Mouse (Mus musculus): Measurements from ENCODE around the gene Hoxa1. TPM values are rescaled to one million over a fixed set of nuclear protein-coding genes. Genes with fewer than 3 reads are reported as not detected.

The Hoxa1 gene
- total and polyA plus RNA-seq, 2 experiments from 2014 or later = 0.27 TPM; not detected in 1

- no peak for DNase-seq (ENCODE audit: low spot score)
- H3K4me1 ChIP-seq (ENCODE audit: insufficient read depth, low read length) = no peaks in the 10 kb centered on the region
- under 1% methylated on average over 35 of the region's 102 CpGs for WGBS
- H3K36me3 ChIP-seq (ENCODE audit: insufficient read depth, low read length) = no peaks in the 10 kb centered on the region
- H3K27me3 ChIP-seq (ENCODE audit: insufficient read depth, low read length) = peaks cover 94% of the 10 kb centered on the region
- no peak for ATAC-seq (ENCODE audit: low FRiP score)
- TF ChIP-seq CTCF (IDR thresholded peaks at IDR 0.05) = no peak
- H3K9ac ChIP-seq (replicated peaks; ENCODE audit: low read length, poor library complexity, severe bottlenecking) = no peak within 1 kb of the TSS
- H3K4me3 ChIP-seq (ENCODE audit: low read depth, low read length) = peak within 1 kb of the TSS; percentile 22
- no peaks in the 10 kb centered on the region for H3K9me3 ChIP-seq (ENCODE audit: low read length)
- H3K4me2 ChIP-seq (ENCODE audit: low read depth, low read length, poor library complexity, severe bottlenecking) = peak within 1 kb of the TSS; percentile 39
- H3K27ac ChIP-seq (ENCODE audit: low read depth, low read length) = no peak within 1 kb of the TSS
These were observed 33.0 kb upstream of the Hoxa1 start, which contains the start of gene Hoxa4 for GRCm38 (mm10) chr6:52190906-52191810. Gene Hoxa4, minus strand, starts transcription at chr6:52191753.

- Histone ChIP-seq H3K36me3 (ENCODE audit: insufficient read depth, low read length) (no peaks in the 10 kb centered on the region), H3K27ac (ENCODE audit: low read depth, low read length) (no peak overlapping the region), H3K4me3 (ENCODE audit: low read depth, low read length) (no peak overlapping the region), H3K4me2 (ENCODE audit: low read depth, low read length, poor library complexity, severe bottlenecking) (no peak overlapping the region), H3K9ac (replicated peaks; ENCODE audit: low read length, poor library complexity, severe bottlenecking) (no peak overlapping the region), H3K4me1 (ENCODE audit: insufficient read depth, low read length) (no peaks in the 10 kb centered on the region), H3K9me3 (ENCODE audit: low read length) (no peaks in the 10 kb centered on the region), H3K27me3 (ENCODE audit: insufficient read depth, low read length) (peaks cover 95% of the 10 kb centered on the region)
- no peak for TF ChIP-seq CTCF (IDR thresholded peaks at IDR 0.05)
- 0% methylated on average over 23 of the region's 23 CpGs for WGBS
- DNase-seq (ENCODE audit: low spot score) (no peak), ATAC-seq (ENCODE audit: low FRiP score) (no peak)
These were observed 32.3 kb upstream of the Hoxa1 start for GRCm38 (mm10) chr6:52190410-52190809.

GRCm38 (mm10) chr6:52189909-52190308, 31.8 kb upstream of the Hoxa1 start:
- H3K4me3 ChIP-seq (ENCODE audit: low read depth, low read length) = no peak overlapping the region
- no peak for DNase-seq (ENCODE audit: low spot score)

GRCm38 (mm10) chr6:52189172-52189591, 31.1 kb upstream of the Hoxa1 start:
- Histone ChIP-seq H3K27me3 (ENCODE audit: insufficient read depth, low read length) (peaks cover 96% of the 10 kb centered on the region), H3K4me2 (ENCODE audit: low read depth, low read length, poor library complexity, severe bottlenecking) (no peak overlapping the region), H3K9ac (replicated peaks; ENCODE audit: low read length, poor library complexity, severe bottlenecking) (no peak overlapping the region), H3K27ac (ENCODE audit: low read depth, low read length) (no peak overlapping the region), H3K4me1 (ENCODE audit: insufficient read depth, low read length) (no peaks in the 10 kb centered on the region), H3K4me3 (ENCODE audit: low read depth, low read length) (no peak overlapping the region), H3K36me3 (ENCODE audit: insufficient read depth, low read length) (no peaks in the 10 kb centered on the region), H3K9me3 (ENCODE audit: low read length) (no peaks in the 10 kb centered on the region)
- ATAC-seq (ENCODE audit: low FRiP score) = no peak
- TF ChIP-seq CTCF (IDR thresholded peaks at IDR 0.05) = no peak
- no peak for DNase-seq (ENCODE audit: low spot score)
- 16% methylated on average over 5 of the region's 5 CpGs for WGBS

More at GRCm38 (mm10) chr6:52189909-52190308, 31.8 kb upstream of the Hoxa1 start:
- Histone ChIP-seq H3K36me3 (ENCODE audit: insufficient read depth, low read length) (no peaks in the 10 kb centered on the region), H3K27me3 (ENCODE audit: insufficient read depth, low read length) (peaks cover 96% of the 10 kb centered on the region), H3K9me3 (ENCODE audit: low read length) (no peaks in the 10 kb centered on the region), H3K9ac (replicated peaks; ENCODE audit: low read length, poor library complexity, severe bottlenecking) (no peak overlapping the region), H3K4me1 (ENCODE audit: insufficient read depth, low read length) (no peaks in the 10 kb centered on the region), H3K27ac (ENCODE audit: low read depth, low read length) (no peak overlapping the region), H3K4me2 (ENCODE audit: low read depth, low read length, poor library complexity, severe bottlenecking) (no peak overlapping the region)
- 3% methylated on average over 8 of the region's 8 CpGs for WGBS
- ATAC-seq (ENCODE audit: low FRiP score) = no peak
- no peak for TF ChIP-seq CTCF (IDR thresholded peaks at IDR 0.05)

GRCm38 (mm10) chr6:52186500-52186899, 28.4 kb upstream of the Hoxa1 start:
- no peak overlapping the region for H3K9ac ChIP-seq (replicated peaks; ENCODE audit: low read length, poor library complexity, severe bottlenecking)
- peaks cover 97% of the 10 kb centered on the region for H3K27me3 ChIP-seq (ENCODE audit: insufficient read depth, low read length)
- H3K4me3 ChIP-seq (ENCODE audit: low read depth, low read length) = no peak overlapping the region
- no peak overlapping the region for H3K27ac ChIP-seq (ENCODE audit: low read depth, low read length)
- no peaks in the 10 kb centered on the region for H3K36me3 ChIP-seq (ENCODE audit: insufficient read depth, low read length)
- no peak overlapping the region for H3K4me2 ChIP-seq (ENCODE audit: low read depth, low read length, poor library complexity, severe bottlenecking)
- WGBS = 3% methylated on average over 1 of the region's 1 CpGs
- H3K4me1 ChIP-seq (ENCODE audit: insufficient read depth, low read length) = no peaks in the 10 kb centered on the region
- TF ChIP-seq CTCF (IDR thresholded peaks at IDR 0.05) = no peak
- ATAC-seq (ENCODE audit: low FRiP score) (no peak), DNase-seq (ENCODE audit: low spot score) (no peak)
- H3K9me3 ChIP-seq (ENCODE audit: low read length) = no peaks in the 10 kb centered on the region

- no peaks in the 10 kb centered on the region for H3K4me1 ChIP-seq (ENCODE audit: insufficient read depth, low read length)
- WGBS = 10% methylated on average over 3 of the region's 3 CpGs
- H3K27ac ChIP-seq (ENCODE audit: low read depth, low read length) = no peak overlapping the region
- DNase-seq (ENCODE audit: low spot score) = no peak
- H3K4me3 ChIP-seq (ENCODE audit: low read depth, low read length) = no peak overlapping the region
- no peaks in the 10 kb centered on the region for H3K9me3 ChIP-seq (ENCODE audit: low read length)
- TF ChIP-seq CTCF (IDR thresholded peaks at IDR 0.05) = no peak
- peaks cover 97% of the 10 kb centered on the region for H3K27me3 ChIP-seq (ENCODE audit: insufficient read depth, low read length)
- no peak for ATAC-seq (ENCODE audit: low FRiP score)
- H3K4me2 ChIP-seq (ENCODE audit: low read depth, low read length, poor library complexity, severe bottlenecking) = no peak overlapping the region
- H3K36me3 ChIP-seq (ENCODE audit: insufficient read depth, low read length) = no peaks in the 10 kb centered on the region
- no peak overlapping the region for H3K9ac ChIP-seq (replicated peaks; ENCODE audit: low read length, poor library complexity, severe bottlenecking)
These were observed 27.7 kb upstream of the Hoxa1 start for GRCm38 (mm10) chr6:52185834-52186233.
